Mouse (Mus musculus) cerebellum, adult 2 months (tissue): ENCODE measurements around the gene Icmt.

ENCODE experiments used
- CTCF ChIP-seq: fragments of 200-500 bp; IDR thresholded peaks from 2 replicates; pipeline ENCODE4 v1.5.1; 2011; ENCODE audit warnings: low read depth, mild to moderate bottlenecking, control low read depth, low read length, moderate library complexity, borderline replicate concordance; ENCODE audit not compliant: insufficient read depth
- POLR2A ChIP-seq: fragments of 200-500 bp; IDR thresholded peaks from 2 replicates; pipeline ENCODE4 v1.6.1; 2011; ENCODE audit warnings: low read length, control low read depth, borderline replicate concordance; ENCODE audit not compliant: insufficient read depth

GRCm38 (mm10) chr4:152312186-152312585 is 15.2 kb downstream of the Icmt start:
- TF ChIP-seq CTCF (no peak), POLR2A (no peak)
